Mouse (Mus musculus) layer of hippocampus, adult 9-10 months (tissue): Measurements from ENCODE around the gene Anapc15-ps.
"Not testable (repeated sequence)": the region's sequence is repeated elsewhere in the genome, so short reads cannot be mapped to it uniquely, and the experiment has no call there.

Source experiments
- DNase-seq: peaks from one replicate; pipeline ENCODE4 v3.0.0; 2022; ENCODE audit warnings: low spot score

Anapc15-ps gene

DNA sequence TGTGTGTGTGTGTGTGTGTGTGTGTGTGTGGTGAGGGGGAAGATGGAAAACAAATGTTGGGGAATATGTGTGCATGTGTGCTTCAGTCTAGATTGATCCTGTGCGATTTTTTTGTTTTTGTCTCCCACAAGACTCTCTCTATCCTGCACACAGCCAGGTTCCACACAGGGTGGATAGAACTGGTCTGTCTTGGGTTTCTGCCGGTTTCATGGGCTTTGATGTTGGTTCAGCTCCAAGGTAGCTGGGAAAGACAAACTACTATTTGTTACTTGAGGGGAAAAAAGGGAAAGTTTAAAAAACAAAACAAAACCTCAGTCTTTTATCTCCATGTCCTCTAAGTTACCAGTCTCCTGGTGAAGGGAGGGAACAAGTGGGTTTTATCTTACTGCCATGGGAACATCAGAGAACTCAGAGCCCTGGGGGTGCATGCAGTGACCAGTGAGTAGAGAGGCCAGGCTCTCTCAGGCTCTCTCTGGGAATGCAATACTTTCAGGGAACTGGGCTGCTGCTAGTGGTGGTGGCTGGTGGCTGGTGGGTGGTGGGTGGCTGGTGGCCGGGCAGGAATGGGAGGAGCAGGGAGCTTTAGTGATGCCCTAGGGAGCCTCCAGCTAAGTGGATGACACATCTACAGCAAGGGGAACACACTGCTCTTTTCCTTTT is 5.8 kb downstream of the Anapc15-ps start:
- no peak for DNase-seq

DNA sequence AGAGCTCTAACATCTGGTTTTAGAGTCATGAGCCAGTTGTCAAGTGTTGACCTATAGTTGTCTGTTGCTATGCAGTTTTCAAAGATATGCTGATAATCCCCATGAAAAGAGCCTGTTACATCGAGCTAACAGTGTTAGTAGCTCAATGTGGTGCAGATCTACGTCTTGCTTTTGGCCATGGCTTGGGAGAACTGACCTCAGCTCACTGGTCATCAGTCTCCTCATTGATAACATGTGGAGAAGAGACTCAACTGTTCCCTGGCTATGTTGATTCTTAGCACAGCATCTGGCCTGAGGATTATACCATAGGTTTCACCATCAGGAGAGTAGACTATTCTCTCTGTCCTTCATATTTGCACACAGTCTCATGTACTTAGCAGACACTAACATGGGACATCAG is 6.5 kb downstream of the Anapc15-ps start:
- no peak for DNase-seq

DNA sequence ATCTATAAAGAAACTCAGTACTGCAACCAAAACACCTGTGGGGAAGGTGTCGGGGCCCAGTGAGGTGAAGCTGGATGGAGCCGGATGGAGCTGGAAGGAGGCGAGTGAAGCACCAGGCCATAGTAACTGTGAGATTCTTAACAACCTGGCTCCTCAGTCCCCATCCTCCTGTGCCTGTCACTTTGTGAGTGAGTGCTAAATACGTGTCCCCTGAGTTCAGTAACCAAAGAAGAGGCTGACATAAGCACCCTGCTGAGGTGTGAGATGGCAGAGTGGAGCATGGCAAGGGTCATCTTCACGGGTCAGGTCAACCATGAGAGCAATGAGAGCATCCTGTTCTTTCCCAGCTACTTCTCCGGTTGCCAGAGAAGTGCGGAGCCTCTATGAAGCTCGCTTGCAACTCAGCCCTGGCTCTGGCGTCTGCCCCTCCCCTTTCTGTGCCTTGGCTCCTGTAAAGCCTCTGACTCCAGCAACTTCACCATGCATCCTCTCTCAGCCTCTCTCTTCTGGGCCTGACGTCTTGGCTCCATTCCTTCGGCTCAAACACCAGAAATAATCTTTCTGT is 7.7 kb downstream of the Anapc15-ps start:
- DNase-seq, result no peak

DNA sequence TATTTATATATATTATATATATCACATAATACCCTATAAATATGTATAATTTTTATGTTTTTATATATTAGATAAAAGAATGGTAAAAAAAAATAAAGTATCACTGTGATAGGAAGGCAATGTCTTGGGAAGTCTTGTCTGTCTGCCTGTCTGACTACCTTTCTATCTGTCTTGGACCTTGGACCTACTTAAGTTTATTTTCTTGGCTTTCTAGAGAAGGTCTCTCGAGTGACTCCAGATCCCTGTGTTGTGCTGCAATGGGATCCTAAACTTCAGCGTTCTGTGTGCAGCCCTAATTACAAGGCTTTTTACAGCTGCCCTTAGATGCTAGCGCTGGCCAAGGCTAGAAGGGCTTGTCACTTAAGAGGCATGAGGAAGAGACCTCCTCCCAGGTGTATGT is 8.6 kb downstream of the Anapc15-ps start:
- DNase-seq, result no peak

DNA sequence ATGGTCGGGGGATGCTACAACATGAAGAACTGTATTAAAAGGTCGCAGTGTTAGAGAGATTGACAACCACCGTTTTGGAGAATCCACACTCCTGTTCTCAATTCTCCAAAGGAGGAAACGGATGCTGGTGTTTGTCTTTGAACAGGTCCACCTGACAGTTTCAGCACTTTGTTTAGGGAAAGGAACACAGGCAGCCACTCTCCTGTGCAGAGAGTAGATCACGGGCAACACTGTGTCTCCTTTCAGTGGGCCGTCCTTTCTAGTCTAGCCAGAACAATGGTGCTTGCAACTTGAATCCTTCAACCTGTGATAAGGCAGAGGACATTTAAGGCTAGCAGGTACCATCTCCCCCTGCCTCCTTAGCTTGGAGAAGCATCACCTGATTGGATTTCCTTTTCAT is 12.9 kb downstream of the Anapc15-ps start:
- no peak for DNase-seq

DNA sequence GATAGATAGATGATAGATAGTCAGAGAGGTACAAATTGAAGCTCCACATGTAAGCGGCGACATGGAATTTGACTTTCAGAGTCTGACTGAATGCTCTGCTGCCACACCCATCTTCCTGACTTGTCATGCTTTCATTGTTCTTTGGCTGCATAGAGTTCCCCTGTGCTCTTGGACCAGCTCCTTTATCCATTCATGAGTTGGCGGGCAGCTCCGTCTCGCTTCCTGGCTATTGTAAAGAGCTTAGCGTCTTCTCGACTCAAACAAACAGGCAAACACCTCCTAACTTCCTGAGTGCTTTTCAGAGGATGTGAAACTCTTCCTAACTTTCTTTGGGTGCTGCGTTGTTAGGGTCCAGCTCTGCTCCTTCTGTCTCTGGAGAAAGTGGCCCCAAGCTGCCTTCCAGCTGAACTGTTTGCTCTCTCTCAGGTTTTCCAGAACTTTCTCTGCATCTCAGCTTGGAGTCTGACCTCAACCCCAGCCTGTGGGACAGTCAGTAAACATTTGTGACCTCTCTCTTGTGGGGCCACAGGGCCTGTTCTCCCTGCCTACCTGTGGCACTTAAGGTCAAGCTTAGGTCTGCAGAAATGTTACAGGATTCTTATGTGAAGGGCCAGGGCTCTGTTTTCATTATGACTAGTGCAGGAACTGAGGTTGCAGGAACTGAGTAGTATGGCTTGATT is 13.6 kb downstream of the Anapc15-ps start:
- no peak for DNase-seq

DNA sequence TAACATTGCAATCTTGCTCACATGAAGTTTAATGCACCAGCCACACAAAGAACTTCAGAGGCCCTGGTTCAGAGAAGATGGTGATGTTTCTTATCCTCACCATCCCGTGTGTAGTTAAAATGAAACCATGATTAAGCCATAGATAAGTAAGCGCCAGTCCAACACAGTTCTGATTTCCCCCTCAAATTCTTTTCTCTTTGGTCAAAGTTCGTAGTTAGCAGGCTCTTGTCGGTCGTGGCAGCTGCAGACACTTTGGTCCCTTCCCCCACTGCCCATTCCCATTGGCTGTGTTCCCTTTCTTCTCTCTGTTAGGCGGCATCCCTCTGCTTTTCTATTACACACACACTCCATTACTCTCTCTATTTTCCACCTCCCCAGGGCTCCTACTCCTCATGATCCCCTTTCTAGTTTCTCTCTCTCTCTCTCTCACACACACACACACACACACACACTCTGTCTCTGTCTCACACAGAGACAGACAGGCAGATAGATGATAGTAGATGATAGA is 14.4 kb downstream of the Anapc15-ps start:
- DNase-seq, result no peak

DNA sequence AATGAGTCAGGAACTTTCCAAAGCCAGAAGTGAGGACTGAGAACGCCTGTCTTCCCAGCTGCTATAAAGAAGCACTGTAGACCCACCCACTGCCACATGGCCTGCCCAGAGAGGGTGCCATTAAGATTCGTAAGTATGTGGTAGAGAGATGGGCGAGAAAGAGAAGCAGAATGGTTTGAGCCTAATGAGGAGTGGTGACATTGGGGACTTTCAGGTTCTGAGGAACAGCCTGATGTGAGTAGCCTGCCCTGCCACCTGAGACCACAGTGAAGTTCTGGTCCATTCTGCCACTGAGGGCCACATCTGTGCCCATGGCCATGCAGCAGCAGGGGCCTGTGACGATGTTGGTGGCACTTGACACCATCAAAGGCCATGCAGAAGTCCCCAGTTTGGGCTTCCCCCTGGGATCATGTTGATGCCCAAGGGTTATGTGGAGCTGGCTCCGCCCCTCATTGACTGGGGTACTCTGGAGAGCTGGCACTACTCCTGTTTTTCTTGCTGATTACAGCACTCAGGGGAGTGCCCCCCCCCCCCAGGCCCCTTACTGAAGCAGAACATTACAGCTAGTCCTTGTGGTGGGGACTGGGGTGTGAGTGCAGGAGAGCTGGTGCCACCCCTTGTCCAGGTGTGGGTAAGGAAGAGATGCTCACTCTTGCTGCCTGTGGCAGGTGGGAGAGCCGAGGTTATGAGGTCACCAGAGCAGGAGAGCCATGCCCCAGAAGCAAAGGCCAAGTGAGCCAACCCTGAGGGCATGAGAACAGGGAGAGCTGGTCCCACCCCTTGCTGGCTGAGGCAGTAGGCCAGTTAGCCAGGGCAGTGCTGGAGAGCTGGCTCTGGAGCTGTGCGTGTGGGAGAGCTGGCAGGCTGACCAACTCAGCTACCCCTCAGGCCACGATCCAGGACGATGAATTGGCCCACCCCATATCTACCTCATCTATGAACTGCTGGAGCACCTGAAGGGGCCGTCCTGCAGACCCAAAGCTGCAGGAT is 16.7 kb downstream of the Anapc15-ps start:
- no peak for DNase-seq

DNA sequence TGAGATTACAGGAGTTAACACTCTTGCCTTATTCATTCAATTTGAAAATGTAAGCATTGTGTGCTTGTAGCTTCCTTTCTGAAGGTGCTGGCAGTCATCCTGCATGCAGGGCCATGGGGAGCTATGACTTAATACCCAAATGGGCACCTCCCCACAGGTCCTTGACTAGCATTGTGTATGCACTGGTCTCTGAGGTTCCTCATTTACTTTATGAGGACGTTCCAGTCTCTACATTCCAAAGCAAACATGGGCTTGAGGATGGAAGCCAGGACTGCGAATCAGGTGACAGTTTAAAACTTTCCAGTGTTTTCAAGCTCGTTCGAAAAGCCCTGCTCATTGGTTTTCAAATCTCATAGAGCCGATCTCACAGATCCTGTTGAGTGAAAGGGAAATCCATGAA is 21.1 kb downstream of the Anapc15-ps start:
- DNase-seq, result no peak

DNA sequence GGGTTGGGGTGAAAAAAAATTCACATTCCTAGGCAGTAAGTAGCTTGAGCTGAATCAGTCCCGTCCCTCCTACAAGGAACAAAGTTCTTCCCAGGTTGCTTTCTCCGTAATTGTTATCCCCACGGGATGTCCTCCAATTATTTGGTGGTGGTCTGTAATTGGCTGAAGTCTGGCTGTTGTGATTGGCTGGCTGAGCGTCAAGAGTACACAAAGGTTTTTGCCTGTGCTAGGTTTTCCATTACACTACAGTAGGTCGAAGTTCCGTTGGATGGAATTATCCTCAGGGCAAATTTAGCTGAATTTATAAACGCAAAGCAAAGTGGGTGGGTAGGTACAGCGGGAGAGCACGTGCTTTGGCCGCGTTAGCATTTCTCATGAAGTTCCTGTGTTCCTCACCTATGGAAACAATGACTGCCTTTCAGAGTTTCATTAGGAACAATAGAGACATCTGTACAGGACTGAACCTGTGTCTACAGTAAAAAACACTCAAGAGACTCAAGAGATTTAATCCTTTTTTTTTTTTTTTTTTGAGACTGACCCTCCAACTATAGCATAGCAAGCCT is 24.8 kb downstream of the Anapc15-ps start:
- DNase-seq, result no peak

DNA sequence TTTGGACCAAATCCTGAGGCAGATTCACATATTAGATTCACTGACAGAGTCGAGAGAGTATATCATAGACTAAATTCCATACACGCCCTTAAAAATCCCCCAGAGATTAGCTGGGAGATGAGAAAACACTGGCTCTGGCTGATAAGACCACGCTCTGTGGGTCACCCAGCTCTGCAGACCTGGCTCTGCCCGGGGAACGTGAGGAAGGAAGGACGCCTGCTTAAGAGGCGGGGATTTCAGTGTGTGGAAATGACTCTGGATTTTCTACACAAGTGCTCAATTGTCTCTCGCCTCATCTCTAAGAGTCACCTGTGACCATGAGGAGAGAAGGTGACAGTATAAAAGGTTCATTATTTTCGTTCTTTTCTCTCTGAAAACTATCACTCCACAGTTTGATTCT is 26.1 kb downstream of the Anapc15-ps start:
- no peak for DNase-seq

DNA sequence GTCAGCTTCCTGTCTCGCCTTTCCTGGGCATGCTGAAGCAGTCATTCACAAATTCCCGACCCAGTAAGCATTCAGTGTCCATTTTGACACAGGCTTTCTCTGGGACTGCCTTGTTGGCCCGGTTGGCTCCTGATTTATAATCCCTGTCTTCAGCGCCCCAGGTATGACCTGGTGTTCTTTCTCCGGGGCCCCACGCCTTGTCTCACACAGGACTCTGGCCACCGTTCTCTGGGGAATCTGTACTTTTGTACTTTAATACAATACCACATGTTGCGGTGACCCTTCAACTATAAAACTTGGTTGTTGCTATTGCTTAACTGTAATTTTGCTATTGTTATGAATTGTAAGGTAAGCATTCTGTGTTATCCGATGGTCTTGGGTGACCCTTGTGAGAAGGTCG is 26.7 kb downstream of the Anapc15-ps start:
- no peak for DNase-seq

DNA sequence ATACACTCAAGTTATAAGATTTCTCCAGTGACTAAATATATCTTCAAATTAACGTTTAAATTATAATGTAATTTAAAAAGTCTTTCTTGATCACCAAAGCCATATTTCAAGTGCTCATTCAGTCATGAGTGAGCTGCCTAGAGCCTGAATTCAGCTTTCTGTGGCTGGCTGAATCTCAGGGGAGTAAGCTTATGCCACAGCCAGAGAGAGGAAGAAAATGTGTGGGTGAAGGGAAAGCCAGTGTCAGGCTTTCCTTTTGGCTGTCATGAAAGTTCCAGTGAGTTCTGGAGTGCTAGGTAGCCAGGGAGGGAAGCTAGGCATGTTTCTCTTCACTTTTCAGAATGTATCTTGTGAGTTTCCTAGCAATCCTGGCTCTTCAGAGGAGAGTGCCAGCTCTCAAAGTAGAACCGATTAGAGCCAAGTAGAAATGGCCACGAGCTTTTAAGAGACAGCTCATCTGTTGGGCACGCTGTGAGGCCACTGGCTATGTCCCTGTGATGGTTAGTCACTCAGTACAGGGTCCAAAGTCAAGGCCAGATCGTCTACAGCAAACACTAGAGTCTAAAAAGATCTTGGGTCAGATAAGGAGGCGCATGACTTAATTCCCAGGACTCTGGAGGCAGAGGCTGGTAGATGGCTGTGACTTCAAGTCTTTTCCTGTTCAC is 29.4 kb downstream of the Anapc15-ps start:
- DNase-seq, result no peak

DNA sequence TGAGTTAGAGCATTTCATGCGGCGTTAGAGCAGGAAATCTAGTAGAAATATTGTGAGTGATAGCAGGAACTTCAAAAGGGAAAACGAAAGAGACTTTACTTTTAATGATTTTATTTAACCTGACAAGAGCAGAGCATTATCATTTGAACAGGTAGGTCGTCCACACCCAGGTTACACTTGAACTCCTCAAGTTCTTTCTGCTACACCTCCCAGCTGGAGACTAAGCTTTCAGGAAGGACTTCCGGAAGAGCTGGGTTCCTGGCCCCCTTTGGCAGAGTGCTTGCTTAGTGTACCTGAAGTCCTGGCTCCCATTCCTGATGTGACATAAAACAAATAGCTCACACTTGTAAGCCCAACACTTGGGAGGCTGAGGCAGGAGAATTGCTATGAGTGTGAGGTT is 30.2 kb downstream of the Anapc15-ps start:
- no peak for DNase-seq

DNA sequence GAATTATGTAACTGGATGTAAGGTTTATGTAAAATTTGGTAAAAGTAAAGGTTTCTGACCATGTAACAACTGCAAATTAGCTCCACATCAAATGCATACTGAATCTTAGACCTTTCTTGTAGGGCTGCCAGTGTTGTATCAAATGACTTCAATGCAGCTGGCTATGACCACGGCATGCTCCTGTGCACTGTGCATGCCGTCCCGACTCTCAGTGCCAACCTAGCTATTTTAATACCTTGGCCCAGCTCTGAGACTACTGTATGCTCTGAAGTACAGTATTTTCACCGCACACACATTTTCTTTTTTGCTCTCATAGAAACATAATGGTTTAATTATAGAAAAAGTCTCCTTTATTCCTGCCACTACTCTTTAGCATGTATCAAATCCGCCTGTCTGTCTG is 31.9 kb downstream of the Anapc15-ps start:
- no peak for DNase-seq

DNA sequence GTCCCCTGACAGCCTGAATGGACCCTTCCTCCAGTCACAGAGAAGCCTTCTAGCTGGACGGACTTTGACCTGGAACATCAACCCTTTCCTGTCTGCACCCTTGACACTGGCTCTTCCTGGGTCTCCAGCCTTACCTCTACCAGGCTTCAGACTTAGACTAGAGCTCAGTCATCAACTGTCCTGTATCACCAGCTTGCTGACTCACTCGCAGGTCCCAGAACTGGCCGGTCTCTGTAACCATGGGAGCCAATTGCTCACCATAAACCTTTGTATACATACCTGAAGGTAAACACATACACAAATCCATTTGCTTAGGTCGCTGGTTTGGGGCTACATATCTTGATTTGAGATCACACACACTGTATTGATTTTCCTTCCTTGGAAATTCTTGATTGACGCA is 33.8 kb downstream of the Anapc15-ps start:
- no peak for DNase-seq

DNA sequence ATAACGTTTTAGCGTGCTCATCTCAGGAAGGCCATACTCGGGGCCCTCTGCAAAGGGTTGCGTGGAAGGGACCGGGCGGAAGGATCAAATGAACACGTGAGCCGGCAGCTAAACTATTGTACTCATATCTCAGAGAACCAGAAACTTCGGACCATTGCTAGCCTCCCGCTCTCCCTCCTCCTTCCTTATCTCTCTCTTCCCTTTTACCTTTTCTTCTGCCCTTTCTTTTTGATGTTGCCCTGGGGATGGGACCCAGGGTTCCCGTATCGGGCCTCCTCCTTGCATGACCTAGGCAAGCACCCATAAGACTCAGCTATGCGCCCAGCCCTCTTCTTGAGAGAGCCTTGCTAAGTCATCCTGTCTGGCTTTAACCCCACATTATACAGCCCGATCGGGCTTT is 38.5 kb downstream of the Anapc15-ps start:
- DNase-seq, result no peak

DNA sequence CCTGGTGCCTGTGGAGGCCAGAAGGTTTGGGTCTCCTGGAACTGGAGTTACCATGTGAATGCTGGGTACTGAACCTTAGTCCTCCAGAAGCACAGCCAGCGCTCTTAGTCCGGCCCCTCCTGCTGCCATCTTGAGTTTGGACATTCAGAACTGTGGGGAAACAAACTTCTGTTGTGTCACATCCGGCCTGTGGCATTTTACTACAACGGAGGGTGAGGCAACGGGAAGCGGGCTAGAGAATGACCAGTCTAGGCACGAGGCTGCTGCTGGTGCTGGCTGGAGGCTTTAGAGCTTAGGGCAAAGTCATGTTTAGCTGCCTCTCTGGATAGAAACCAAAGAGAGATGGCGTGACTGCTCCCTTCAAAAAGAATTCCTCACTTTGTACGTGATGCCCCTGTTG is 39.0 kb downstream of the Anapc15-ps start:
- DNase-seq, result no peak

DNA sequence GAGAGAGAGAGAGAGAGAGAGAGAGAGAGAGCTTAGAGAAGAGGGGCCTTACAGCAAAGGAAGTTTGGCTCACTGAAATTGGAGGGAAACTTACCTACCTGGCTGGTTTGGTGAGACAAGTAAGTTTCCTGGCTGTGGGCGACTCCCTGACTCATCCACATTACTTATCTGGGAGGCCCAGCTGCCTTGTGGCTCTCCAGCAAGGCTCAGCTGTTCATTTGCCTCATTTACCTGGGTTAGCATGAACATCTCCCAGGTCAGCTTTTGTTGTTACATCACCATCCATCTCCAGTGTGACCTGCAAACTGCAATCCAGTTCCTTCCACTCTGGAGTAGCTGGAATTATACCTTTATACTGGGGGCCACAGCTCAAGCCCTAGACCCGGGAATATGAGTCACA is 41.7 kb downstream of the Anapc15-ps start:
- DNase-seq, result no peak

DNA sequence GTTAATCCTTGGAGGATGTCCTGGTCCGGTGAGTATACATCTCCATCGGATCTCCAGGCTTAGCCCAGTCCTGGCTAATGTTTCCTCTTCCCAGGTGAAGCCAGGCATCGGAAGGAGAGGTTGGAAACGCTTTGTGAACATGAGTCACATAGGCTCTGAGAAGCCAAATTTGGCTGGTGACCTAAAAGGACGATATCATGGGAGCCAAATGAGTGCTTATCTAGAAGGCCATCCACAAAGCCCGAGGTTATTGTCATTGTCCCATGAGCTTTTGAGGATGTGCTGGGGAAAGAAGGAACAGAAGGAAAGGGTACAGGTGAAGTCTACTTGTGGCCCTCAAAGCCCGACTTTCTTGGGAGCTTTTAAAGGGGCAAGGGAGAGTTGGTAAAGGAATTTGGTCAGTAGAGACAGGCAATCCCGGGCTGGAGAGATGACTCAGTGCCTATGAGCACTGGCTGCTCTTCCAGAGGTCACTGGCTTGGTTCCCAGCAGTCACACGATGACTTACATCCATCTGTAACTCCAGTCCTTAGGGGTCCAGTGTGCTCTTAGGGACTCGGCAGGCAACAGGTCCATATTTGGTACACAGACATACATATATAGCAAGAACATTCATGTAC is 42.4 kb downstream of the Anapc15-ps start:
- DNase-seq, result no peak

DNA sequence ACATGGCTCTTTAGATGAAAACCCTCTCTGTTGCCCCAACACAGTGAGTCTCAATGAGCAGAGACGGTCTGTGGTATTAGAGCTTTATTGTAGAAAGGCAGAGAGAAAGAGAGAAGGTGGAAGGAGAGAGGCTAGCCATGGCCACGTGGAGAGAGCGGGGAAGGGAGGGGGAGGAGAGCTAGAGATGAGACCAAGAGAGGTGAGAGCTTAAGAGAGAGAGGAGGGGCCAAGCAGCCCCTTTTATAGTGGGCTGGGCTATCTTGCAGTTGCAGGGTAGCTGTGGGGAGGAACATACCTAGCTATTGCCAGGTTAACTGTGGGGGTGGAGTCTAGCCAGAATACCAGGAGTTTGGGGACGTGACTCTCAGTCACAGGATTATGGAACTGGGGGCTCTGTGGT is 43.1 kb downstream of the Anapc15-ps start:
- not testable (repeated sequence) for DNase-seq
